Mouse (Mus musculus) CH12.LX (cell line): ENCODE measurements at regions not wholly inside any gene's neighbourhood (a gene's known extent, or its start where the extent isn't known, plus 50 kb on each side); places are given as distances from the start of the nearest gene placed in this dataset.

Experiments
- DNase-seq: peaks from one replicate; pipeline ENCODE4 v3.0.0-alpha.2; 2013; ENCODE audit errors: extremely low read depth
- H3K27ac ChIP-seq: 2 replicates; pipeline ENCODE4 v1.5.1; 2012; ENCODE audit warnings: low read depth, mild to moderate bottlenecking, control low read depth, moderate library complexity; ENCODE audit not compliant: insufficient read depth
- H3K27me3 ChIP-seq: replicated peaks from 2 replicates; pipeline ENCODE3; 2012; ENCODE audit warnings: inconsistent platforms
- H3K36me3 ChIP-seq, 2 experiments: replicated peaks in 1 of 2; 2 replicates each; pipeline versions ENCODE3 to v1.6.1; 2012; ENCODE audit warnings: inconsistent platforms in 1 of 2, low read length in 1 of 2, mild to moderate bottlenecking in 1 of 2, mixed read lengths in 1 of 2, moderate library complexity in 1 of 2; ENCODE audit not compliant: control insufficient read depth in 1 of 2, insufficient read depth in 1 of 2
- H3K4me1 ChIP-seq, 2 experiments: 2 replicates each; pipeline ENCODE4 v1.6.1; 2012; ENCODE audit warnings: inconsistent platforms in 1 of 2, moderate library complexity in 1 of 2; ENCODE audit not compliant: insufficient read depth in 2 of 2, control insufficient read depth in 1 of 2
- H3K4me2 ChIP-seq: 2 replicates; pipeline ENCODE4 v1.6.1; 2012; ENCODE audit warnings: low read depth, mild to moderate bottlenecking, control low read depth; ENCODE audit not compliant: poor library complexity, insufficient read depth, severe bottlenecking
- H3K4me3 ChIP-seq, 3 experiments: fragments of 150-350 bp in 1 of 3; sonication (generic) in 1 of 3; replicated peaks in 1 of 3; 2 replicates each; pipeline versions ENCODE3 to v1.5.1; 2011 to 2012; ENCODE audit warnings: low read depth in 2 of 3, low read length in 2 of 3, mild to moderate bottlenecking in 2 of 3, moderate library complexity in 2 of 3, control low read depth in 1 of 3, improper control_type of control experiment in 1 of 3, inconsistent platforms in 1 of 3, mixed read lengths in 1 of 3; ENCODE audit not compliant: poor library complexity in 1 of 3
- H3K79me2 ChIP-seq: replicated peaks from 2 replicates; pipeline ENCODE4 v1.6.1; 2012; ENCODE audit warnings: mild to moderate bottlenecking, moderate library complexity; ENCODE audit not compliant: control insufficient read depth, poor library complexity, insufficient read depth, severe bottlenecking; ENCODE audit errors: extremely low read depth
- H3K9ac ChIP-seq: 2 replicates; pipeline ENCODE4 v1.6.1; 2012; ENCODE audit warnings: low read depth, mild to moderate bottlenecking, control low read depth, moderate library complexity; ENCODE audit not compliant: insufficient read depth
- H3K9me3 ChIP-seq: replicated peaks from 2 replicates; pipeline ENCODE3; 2012; ENCODE audit warnings: low read length, inconsistent platforms, mixed read lengths
- E2F4 ChIP-seq: IDR thresholded peaks from 2 replicates; pipeline ENCODE4 v1.6.1; 2011; ENCODE audit warnings: low read depth, low read length, improper control_type of control experiment; ENCODE audit not compliant: insufficient replicate concordance
- ETS1 ChIP-seq: conservative IDR thresholded peaks from 2 replicates; pipeline ENCODE4 v1.6.1; 2012; ENCODE audit warnings: low read depth, mild to moderate bottlenecking, inconsistent platforms, low read length, improper control_type of control experiment, moderate library complexity
- IRF4 ChIP-seq: IDR thresholded peaks from 2 replicates; pipeline ENCODE4 v1.6.1; 2014; ENCODE audit warnings: low read depth, mild to moderate bottlenecking, inconsistent platforms, low read length, improper control_type of control experiment
- KAT2A ChIP-seq: IDR thresholded peaks from 2 replicates; pipeline ENCODE4 v1.6.1; 2012; ENCODE audit warnings: low read length, improper control_type of control experiment, inconsistent platforms; ENCODE audit not compliant: insufficient replicate concordance
- PAX5 ChIP-seq: IDR thresholded peaks from 2 replicates; pipeline ENCODE4 v1.6.1; 2012; ENCODE audit warnings: low read length, inconsistent platforms, mixed read lengths
- RAD21 ChIP-seq: IDR thresholded peaks from 2 replicates; pipeline ENCODE4 v1.6.1; 2011; ENCODE audit warnings: low read depth, mild to moderate bottlenecking, low read length, improper control_type of control experiment, moderate library complexity
- SIN3A ChIP-seq: IDR thresholded peaks from 2 replicates; pipeline ENCODE4 v1.6.1; 2012; ENCODE audit warnings: low read length, improper control_type of control experiment, inconsistent platforms
- TBP ChIP-seq: conservative IDR thresholded peaks from 2 replicates; pipeline ENCODE4 v1.6.1; 2011; ENCODE audit warnings: low read depth, low read length, improper control_type of control experiment
- UBTF ChIP-seq: IDR thresholded peaks from 2 replicates; pipeline ENCODE4 v1.6.1; 2012; ENCODE audit warnings: low read depth, mild to moderate bottlenecking, inconsistent platforms, low read length, improper control_type of control experiment, moderate library complexity
- ZKSCAN1 ChIP-seq: IDR thresholded peaks from 2 replicates; pipeline ENCODE4 v1.6.1; 2012; ENCODE audit warnings: low read depth, inconsistent platforms, low read length, improper control_type of control experiment, borderline replicate concordance
- ZNF384 ChIP-seq: IDR thresholded peaks from 2 replicates; pipeline ENCODE4 v1.6.1; 2012; ENCODE audit warnings: low read depth, low read length, improper control_type of control experiment, inconsistent platforms
- dilution Hi-C: fragments of 300-500 bp; cut with MboI; formaldehyde crosslinking; loops from 2 replicates; pipeline ENCODE4 v1.14.3; 2020; ENCODE audit warnings: low sequenced_read_pairs; ENCODE audit not compliant: extremely low pct_unique_long_range_greater_than_20kb, extremely low pct_ligation_motif_present
- in situ Hi-C: fragments of 300-500 bp; cut with MboI; formaldehyde crosslinking; loops from 3 replicates; pipeline ENCODE4 v1.14.3; 2019; ENCODE audit warnings: low sequenced_read_pairs, low pct_ligation_motif_present, low pct_unique_long_range_greater_than_20kb, mixed read lengths

GRCm38 (mm10) chr10:119130676-119131075 is 109.2 kb downstream of the Cand1 start:
- H3K27ac ChIP-seq = no peak overlapping the region
- no peak overlapping the region for H3K9ac ChIP-seq
- H3K79me2 ChIP-seq = no peaks in the 10 kb centered on the region
- dilution Hi-C loops = no loop called here
- no peak for TF ChIP-seq SIN3A
- H3K4me3 ChIP-seq = no peak overlapping the region
- DNase-seq = no peak
- H3K4me1 ChIP-seq = peaks cover 0 to 4% of the 10 kb centered on the region in 2 experiments; a peak in 1 of 4 replicates
- in situ Hi-C loops = no loop called here
- no peaks in the 10 kb centered on the region for H3K9me3 ChIP-seq
- H3K4me2 ChIP-seq = no peak overlapping the region
- H3K36me3 ChIP-seq = no peaks in the 10 kb centered on the region
- no peaks in the 10 kb centered on the region for H3K27me3 ChIP-seq

GRCm38 (mm10) chr10:119128035-119128434 is 111.8 kb downstream of the Cand1 start:
- no peak overlapping the region for H3K4me3 ChIP-seq
- in situ Hi-C loops = no loop called here
- no peak for TF ChIP-seq E2F4
- no peak for TF ChIP-seq ZKSCAN1
- no peak for TF ChIP-seq PAX5
- no peak for TF ChIP-seq ZNF384
- TF ChIP-seq TBP = no peak
- no peak for TF ChIP-seq UBTF
- TF ChIP-seq RAD21 = no peak
- TF ChIP-seq KAT2A = no peak
- no peak for TF ChIP-seq ETS1
- no peaks in the 10 kb centered on the region for H3K36me3 ChIP-seq
- H3K9ac ChIP-seq = no peak overlapping the region
- H3K79me2 ChIP-seq = no peaks in the 10 kb centered on the region
- no peaks in the 10 kb centered on the region for H3K9me3 ChIP-seq
- H3K27me3 ChIP-seq = no peaks in the 10 kb centered on the region
- DNase-seq = no peak
- dilution Hi-C loops = no loop called here
- no peak overlapping the region for H3K27ac ChIP-seq
- no peak overlapping the region for H3K4me2 ChIP-seq
- H3K4me1 ChIP-seq = peaks cover 0 to 4% of the 10 kb centered on the region in 2 experiments; a peak in 1 of 4 replicates

GRCm38 (mm10) chr10:119123517-119123916 is 116.3 kb downstream of the Cand1 start:
- in situ Hi-C loops = no loop called here
- DNase-seq = no peak
- TF ChIP-seq IRF4 = no peak
- no peak for TF ChIP-seq TBP
- H3K4me3 ChIP-seq = no peak overlapping the region
- no peaks in the 10 kb centered on the region for H3K79me2 ChIP-seq
- no peaks in the 10 kb centered on the region for H3K4me1 ChIP-seq
- no peak overlapping the region for H3K9ac ChIP-seq
- H3K9me3 ChIP-seq = peaks cover 4% of the 10 kb centered on the region
- H3K27ac ChIP-seq = no peak overlapping the region
- dilution Hi-C loops = no loop called here
- no peaks in the 10 kb centered on the region for H3K27me3 ChIP-seq
- no peaks in the 10 kb centered on the region for H3K36me3 ChIP-seq
- H3K4me2 ChIP-seq = no peak overlapping the region
